Mouse (Mus musculus): Measurements from ENCODE around the gene Ghrl. TPM values are rescaled to one million over a fixed set of nuclear protein-coding genes. Genes with fewer than 3 reads are reported as not detected.

Ghrl gene
- not detected for total RNA-seq (2023)

DNA sequence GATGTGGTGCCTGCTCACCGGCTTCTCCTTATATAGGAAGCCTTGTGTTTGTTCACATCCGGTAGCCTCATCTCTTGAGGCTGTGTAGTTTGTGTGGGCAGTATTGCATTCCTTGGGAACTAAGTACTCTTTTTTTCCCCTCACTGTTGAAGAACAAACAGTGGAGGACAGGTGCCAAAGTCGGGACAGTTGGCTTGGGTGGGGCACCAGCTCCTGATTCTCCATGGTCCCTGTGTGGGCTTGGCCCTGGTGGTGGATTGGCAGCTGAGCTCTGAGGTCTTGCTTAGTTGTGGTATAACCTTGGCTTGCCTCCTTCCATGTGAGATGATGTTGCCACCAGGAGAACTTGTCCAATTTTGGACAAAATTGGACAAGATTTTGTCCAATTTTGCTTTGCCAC, at the start of gene Ghrl:
TSS of gene Ghrl (minus strand) at position 3 of the 400 bp plus-strand sequence.

DNA sequence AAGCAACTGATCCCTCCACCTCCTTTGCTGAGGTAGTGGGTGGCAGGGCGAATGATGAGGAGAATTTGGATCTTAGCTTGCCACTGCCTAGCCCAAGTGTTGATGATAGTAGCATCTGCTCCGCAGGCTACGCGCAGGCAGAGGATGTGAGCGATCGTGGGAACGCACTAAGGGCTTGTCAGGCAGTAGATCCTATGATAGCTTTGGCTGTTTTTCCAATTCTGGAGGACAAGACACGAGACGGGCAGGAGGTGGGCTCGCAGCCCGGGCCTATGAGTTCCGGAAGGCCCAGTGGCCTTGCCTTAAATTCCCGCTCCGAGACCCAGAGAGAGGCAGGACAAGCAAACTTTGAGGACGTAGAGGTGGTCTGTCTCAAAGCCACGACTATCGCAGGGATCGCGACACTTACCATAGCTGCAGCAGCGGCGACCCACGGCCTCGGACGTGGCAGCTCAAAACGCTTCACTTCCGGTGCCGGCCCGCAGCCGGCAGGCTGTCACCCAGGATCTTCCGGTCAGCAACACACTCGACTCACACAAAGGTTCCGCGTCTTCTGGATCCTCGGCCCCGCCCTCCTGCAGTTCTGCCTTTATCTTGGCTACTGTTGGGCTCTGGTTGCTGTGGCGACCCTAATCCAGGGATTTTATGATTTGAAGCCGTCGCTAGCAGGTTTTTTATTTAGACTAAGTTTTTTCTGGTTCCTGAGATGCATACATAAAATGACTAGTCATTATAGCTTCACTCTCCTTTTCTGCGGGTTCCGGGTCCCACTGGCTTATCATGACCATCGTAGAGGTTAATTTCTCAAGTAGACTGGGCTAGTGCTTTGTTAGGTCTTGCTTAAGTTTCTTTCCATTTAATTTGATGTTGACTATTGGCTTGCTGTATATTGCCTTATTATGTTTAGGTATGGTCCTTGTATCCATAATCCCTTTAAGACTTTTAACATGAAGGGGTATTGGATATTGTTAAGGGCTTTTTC, 20.8 kb upstream of the Ghrl start, which contains the start of gene Sec13:
TSS of gene Sec13 (minus strand) at position 508 of the 982 bp plus-strand sequence.

DNA sequence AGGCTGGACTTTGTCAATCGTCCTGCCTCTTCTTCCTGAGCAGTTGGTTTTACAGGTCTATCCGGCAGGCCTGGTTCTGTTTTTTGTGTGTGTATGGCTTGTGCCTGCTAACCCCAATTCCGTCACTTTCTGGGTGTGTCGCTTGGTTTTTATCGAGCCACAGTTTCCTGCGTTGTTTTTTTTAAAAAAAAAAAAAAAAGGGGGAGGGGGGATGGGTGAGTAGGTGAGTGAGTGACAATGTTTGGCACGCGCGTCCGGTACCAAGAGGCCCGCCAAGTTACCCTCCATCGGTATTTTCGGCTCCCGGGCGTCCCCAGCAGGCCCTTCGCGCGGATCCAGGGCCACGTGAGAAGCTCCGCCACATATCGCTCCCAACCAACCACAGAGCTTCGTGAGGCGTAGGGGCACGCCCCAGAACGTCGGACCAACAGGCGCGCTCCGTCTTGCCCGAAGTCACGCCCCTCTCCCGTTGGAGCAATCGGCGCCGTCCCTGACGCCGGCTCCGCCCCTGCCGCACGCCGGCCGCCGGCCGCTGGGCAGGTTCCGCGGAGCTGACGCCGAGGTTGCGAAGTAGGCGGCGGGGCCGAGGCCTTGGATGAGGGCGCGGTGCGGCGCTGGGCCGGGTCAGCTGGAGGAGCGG, 23.0 kb downstream of the Ghrl start, which contains the start of gene Tatdn2:
TSS of gene Tatdn2 (plus strand) at position 469 of the 640 bp plus-strand sequence.

Other genes starting within 250 kb of the Ghrl start
- not detected for gene Il17rc, start 248.5 kb downstream of the Ghrl start, total RNA-seq (2023)
- 1 to 10 TPM; 2.6 to 3.2 TPM for gene Creld1, start 236.6 kb downstream of the Ghrl start, total RNA-seq (2023)
- gene Prrt3, start 217.9 kb downstream of the Ghrl start, total RNA-seq (2023): under 1 TPM in 1 of 2 experiments, not detected in 1; 0.13 TPM
- 10 to 100 TPM; 44.1 to 51.6 TPM for gene Emc3, start 188.2 kb downstream of the Ghrl start, total RNA-seq (2023)
- 10 to 100 TPM; 14.5 to 16.7 TPM for gene Fancd2, start 188.2 kb downstream of the Ghrl start, total RNA-seq (2023)
- gene Fancd2os, start 119.2 kb downstream of the Ghrl start, total RNA-seq (2023): not detected
- 100 to 1,000 TPM; 120 to 142 TPM for gene Brk1, start 115.1 kb downstream of the Ghrl start, total RNA-seq (2023)
- 10 to 100 TPM; 17.4 to 24.4 TPM for gene Vhl, start 95.9 kb downstream of the Ghrl start, total RNA-seq (2023)
- gene Irak2, start 81.4 kb downstream of the Ghrl start, total RNA-seq (2023): 100 to 1,000 TPM; 101 to 119 TPM
- 100 to 1,000 TPM in 1 of 2 experiments, 10 to 100 TPM in 1; 90.1 to 112 TPM for gene Tatdn2, start 22.8 kb downstream of the Ghrl start, total RNA-seq (2023)
- gene Sec13, start 20.9 kb upstream of the Ghrl start, total RNA-seq (2023): 10 to 100 TPM; 67.5 to 79.3 TPM